Mouse (Mus musculus) MEL (cell line): ENCODE data around the gene Bap1.

Experiments used
- CHD2 ChIP-seq: IDR thresholded peaks from 2 replicates; pipeline ENCODE4 v1.6.1; 2011; ENCODE audit warnings: low read length, improper control_type of control experiment
- CTCF ChIP-seq, 3 experiments: IDR thresholded peaks in 2 of 3; conservative IDR thresholded peaks in 1 of 3; 2 replicates each; pipeline ENCODE4 v1.5.1; 2011 to 2012; ENCODE audit warnings: low read length in 3 of 3, low read depth in 2 of 3, mild to moderate bottlenecking in 2 of 3, improper control_type of control experiment in 1 of 3, inconsistent platforms in 1 of 3, mixed read lengths in 1 of 3, moderate library complexity in 1 of 3; ENCODE audit not compliant: control insufficient read depth in 1 of 3, insufficient read depth in 1 of 3, poor library complexity in 1 of 3, severe bottlenecking in 1 of 3
- EP300 ChIP-seq, 2 experiments: IDR thresholded peaks; 2 replicates each; pipeline ENCODE4 v1.6.1; 2011; ENCODE audit warnings: improper control_type of control experiment in 2 of 2, low read length in 2 of 2, low read depth in 1 of 2, mild to moderate bottlenecking in 1 of 2
- GABPA ChIP-seq: IDR thresholded peaks from 2 replicates; pipeline ENCODE4 v1.6.1; 2012; ENCODE audit warnings: low read depth, mild to moderate bottlenecking, inconsistent platforms, low read length, improper control_type of control experiment, moderate library complexity
- MAX ChIP-seq: IDR thresholded peaks from 2 replicates; pipeline ENCODE4 v1.6.1; 2011; ENCODE audit warnings: low read length, improper control_type of control experiment
- MYC ChIP-seq: IDR thresholded peaks from 2 replicates; pipeline ENCODE4 v1.6.1; 2011; ENCODE audit warnings: low read depth, mild to moderate bottlenecking, low read length, improper control_type of control experiment, moderate library complexity
- NRF1 ChIP-seq: IDR thresholded peaks from 2 replicates; pipeline ENCODE4 v1.6.1; 2014; ENCODE audit warnings: low read depth, mild to moderate bottlenecking, inconsistent platforms, low read length, improper control_type of control experiment, moderate library complexity; ENCODE audit not compliant: poor library complexity, insufficient read depth, severe bottlenecking
- POLR2A ChIP-seq, 2 experiments: IDR thresholded peaks; 2 replicates each; pipeline ENCODE4 v1.6.1; 2011 to 2012; ENCODE audit warnings: low read length in 2 of 2, mild to moderate bottlenecking in 2 of 2, control low read depth in 1 of 2, improper control_type of control experiment in 1 of 2, low read depth in 1 of 2, moderate library complexity in 1 of 2; ENCODE audit not compliant: control insufficient read depth in 1 of 2, insufficient read depth in 1 of 2, poor library complexity in 1 of 2
- RCOR1 ChIP-seq: IDR thresholded peaks from 2 replicates; pipeline ENCODE4 v1.6.1; 2012; ENCODE audit warnings: low read depth, mild to moderate bottlenecking, inconsistent platforms, low read length, improper control_type of control experiment
- TBP ChIP-seq: IDR thresholded peaks from 2 replicates; pipeline ENCODE4 v1.8.0; 2011; ENCODE audit warnings: low read depth, low read length, improper control_type of control experiment
- ZNF384 ChIP-seq: IDR thresholded peaks from 2 replicates; pipeline ENCODE4 v1.6.1; 2012; ENCODE audit warnings: low read depth, mild to moderate bottlenecking, inconsistent platforms, low read length, improper control_type of control experiment

- no peak for TF ChIP-seq NRF1
- TF ChIP-seq CTCF (IDR thresholded peaks at IDR 0.05 in 2 of 3, conservative IDR thresholded peaks at IDR 0.05 in 1 of 3; ENCODE audit: control insufficient read depth in 1 of 3, insufficient read depth in 1 of 3, low read depth in 2 of 3, low read length in 3 of 3, poor library complexity in 1 of 3, severe bottlenecking in 1 of 3) = no peak
- TF ChIP-seq POLR2A (IDR thresholded peaks at IDR 0.05; ENCODE audit: control insufficient read depth in 1 of 2, insufficient read depth in 1 of 2, low read depth in 1 of 2, low read length in 2 of 2, poor library complexity in 1 of 2) = no peak
- no peak for TF ChIP-seq ZNF384
- TF ChIP-seq RCOR1 = no peak
- TF ChIP-seq GABPA = no peak
- no peak for TF ChIP-seq TBP
- no peak for TF ChIP-seq CHD2
- TF ChIP-seq EP300 (IDR thresholded peaks at IDR 0.05; ENCODE audit: low read depth in 1 of 2, low read length in 2 of 2) = no peak
- no peak for TF ChIP-seq MAX
- no peak for TF ChIP-seq MYC
Measured at GRCm38 (mm10) chr14:31216846-31217245, 34.4 kb upstream of the Bap1 start, which contains the start of gene Nisch.
